Mouse (Mus musculus): ENCODE measurements around the gene Coa5. TPM values are rescaled to one million over a fixed set of nuclear protein-coding genes. Genes with fewer than 3 reads are reported as not detected.
A peak's percentile ranks its signal among the peaks of the same experiment; 100 is the strongest.

The Coa5 gene
- polyA plus RNA-seq, 1 experiment from 2014 or later, result 60.9 TPM

- Histone ChIP-seq H3K4me3 (ENCODE audit: low read depth, low read length) (no peak overlapping the region), H3K36me3 (ENCODE audit: control insufficient read depth, insufficient read depth, low read length) (peaks cover 20% of the 10 kb centered on the region; the same call in 1 of the 2 replicates), H3K27me3 (ENCODE audit: control insufficient read depth, insufficient read depth, low read depth, low read length) (no peaks in the 10 kb centered on the region), H3K4me2 (ENCODE audit: low read length) (no peak overlapping the region), H3K9ac (ENCODE audit: low read depth, low read length) (no peak overlapping the region), H3K27ac (ENCODE audit: low read length) (no peak overlapping the region), H3K9me3 (replicated peaks; ENCODE audit: control insufficient read depth, low read length, poor library complexity, severe bottlenecking) (no peaks in the 10 kb centered on the region), H3K4me1 (ENCODE audit: control insufficient read depth, insufficient read depth, low read length) (no peaks in the 10 kb centered on the region)
- ATAC-seq, result no peak
- 95% methylated on average over 16 of the region's 16 CpGs for WGBS
These were observed 13.2 kb upstream of the Coa5 start for GRCm38 (mm10) chr1:37442848-37443835.

DNA sequence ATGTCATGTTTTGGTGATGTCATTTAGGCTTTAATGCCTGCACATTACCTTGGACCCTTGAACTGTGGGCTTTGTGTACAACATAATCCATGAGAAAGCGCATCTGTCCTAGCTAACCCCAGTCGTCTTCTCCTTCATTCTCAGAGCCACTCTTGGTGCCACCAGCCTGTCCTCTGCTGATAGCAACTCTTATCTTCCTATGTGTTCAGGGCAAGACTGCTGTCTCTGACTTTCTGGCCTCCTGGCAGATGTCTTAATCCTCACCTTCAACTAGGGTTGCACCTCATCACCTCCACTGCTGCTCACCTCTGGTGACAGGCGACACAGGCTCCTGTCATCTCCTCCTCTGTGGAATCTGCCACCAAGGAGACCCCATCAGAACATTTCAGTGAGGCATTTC lies 6.5 kb upstream of the Coa5 start:
- no peak for ATAC-seq
- peaks cover 50% of the 10 kb centered on the region for H3K36me3 ChIP-seq (ENCODE audit: control insufficient read depth, insufficient read depth, low read length)

DNA sequence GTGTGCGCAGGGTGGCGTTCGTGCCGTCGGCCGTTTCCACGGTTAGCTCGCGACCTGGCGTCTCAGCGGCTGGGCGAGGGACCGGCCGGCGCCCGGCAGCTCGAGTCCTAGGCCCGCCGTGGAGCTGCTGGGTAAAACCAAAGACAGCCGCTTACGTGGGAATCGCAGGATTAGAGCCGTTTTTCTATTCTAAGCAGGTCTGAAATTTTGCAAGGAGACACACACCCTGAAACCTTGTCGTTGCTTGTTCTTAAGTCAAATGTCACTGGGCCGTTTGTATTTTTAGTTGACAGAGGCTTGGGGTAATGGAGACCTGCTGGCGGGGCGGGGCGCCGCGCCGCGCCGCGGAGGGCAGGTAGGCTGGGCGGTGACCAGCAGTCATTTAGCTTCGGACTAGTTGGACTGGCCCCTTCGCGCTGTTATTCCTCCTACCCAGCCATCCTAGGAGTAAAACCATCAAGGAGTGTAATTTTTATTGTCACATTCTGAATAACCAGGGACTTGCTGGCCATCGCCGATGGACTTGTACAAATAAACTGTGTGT lies 466 bp upstream of the Coa5 start:
- peak overlapping the region; percentile 99 for H3K4me3 ChIP-seq (ENCODE audit: low read depth, low read length)
- peaks cover 31% of the 10 kb centered on the region for H3K4me1 ChIP-seq (ENCODE audit: control insufficient read depth, insufficient read depth, low read length)
- 2% methylated on average over 40 of the region's 40 CpGs for WGBS
- no peaks in the 10 kb centered on the region for H3K27me3 ChIP-seq (ENCODE audit: control insufficient read depth, insufficient read depth, low read depth, low read length)
- H3K36me3 ChIP-seq (ENCODE audit: control insufficient read depth, insufficient read depth, low read length), result peaks cover 34% of the 10 kb centered on the region
- no peaks in the 10 kb centered on the region for H3K9me3 ChIP-seq (replicated peaks; ENCODE audit: control insufficient read depth, low read length, poor library complexity, severe bottlenecking)
- H3K27ac ChIP-seq (ENCODE audit: low read length), result peak overlapping the region; percentile 78
- peak overlapping the region; percentile 91 for H3K9ac ChIP-seq (ENCODE audit: low read depth, low read length)
- peak; percentile 12 for ATAC-seq
- H3K4me2 ChIP-seq (ENCODE audit: low read length), result peak overlapping the region; percentile 97

More for the DNA sequence above, 6.5 kb upstream of the Coa5 start:
- Histone ChIP-seq H3K9me3 (replicated peaks; ENCODE audit: control insufficient read depth, low read length, poor library complexity, severe bottlenecking) (no peaks in the 10 kb centered on the region), H3K4me2 (ENCODE audit: low read length) (no peak overlapping the region), H3K27ac (ENCODE audit: low read length) (no peak overlapping the region), H3K9ac (ENCODE audit: low read depth, low read length) (no peak overlapping the region), H3K4me3 (ENCODE audit: low read depth, low read length) (no peak overlapping the region), H3K27me3 (ENCODE audit: control insufficient read depth, insufficient read depth, low read depth, low read length) (no peaks in the 10 kb centered on the region), H3K4me1 (ENCODE audit: control insufficient read depth, insufficient read depth, low read length) (peaks cover 17% of the 10 kb centered on the region)
- WGBS, result 91% methylated on average over 3 of the region's 3 CpGs

DNA sequence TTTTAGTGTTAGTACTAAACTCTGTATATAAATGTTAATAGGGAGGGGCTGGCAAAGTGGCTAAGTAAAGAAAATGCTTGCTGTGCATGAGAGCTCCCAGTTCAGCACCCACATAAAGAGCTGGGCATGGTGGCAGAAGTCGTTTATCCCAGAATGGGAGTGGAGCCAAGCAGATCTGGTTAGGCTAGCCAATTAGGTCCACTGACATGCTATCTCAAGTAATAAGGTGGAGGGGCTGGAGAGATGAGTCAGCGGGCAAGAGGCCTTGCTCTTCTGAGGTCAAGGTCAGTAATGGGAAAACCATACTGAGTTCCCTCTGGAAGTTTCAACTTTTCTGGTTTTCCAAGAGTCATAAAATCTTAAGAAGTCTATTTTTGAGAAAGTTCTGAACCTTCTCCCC lies 992 bp downstream of the Coa5 start:
- H3K4me3 ChIP-seq (ENCODE audit: low read depth, low read length), result peak overlapping the region; percentile 99
- no peaks in the 10 kb centered on the region for H3K27me3 ChIP-seq (ENCODE audit: control insufficient read depth, insufficient read depth, low read depth, low read length)
- peaks cover 33% of the 10 kb centered on the region for H3K36me3 ChIP-seq (ENCODE audit: control insufficient read depth, insufficient read depth, low read length)
- peaks cover 31% of the 10 kb centered on the region for H3K4me1 ChIP-seq (ENCODE audit: control insufficient read depth, insufficient read depth, low read length)
- peak overlapping the region; percentile 94 for H3K4me2 ChIP-seq (ENCODE audit: low read length)
- H3K27ac ChIP-seq (ENCODE audit: low read length), result no peak overlapping the region
- no peaks in the 10 kb centered on the region; the same call in 1 of the 2 replicates for H3K9me3 ChIP-seq (replicated peaks; ENCODE audit: control insufficient read depth, low read length, poor library complexity, severe bottlenecking)
- no peak overlapping the region for H3K9ac ChIP-seq (ENCODE audit: low read depth, low read length)
- 78% methylated on average over 2 of the region's 2 CpGs for WGBS
- no peak for ATAC-seq

- H3K4me2 ChIP-seq (ENCODE audit: low read length), result no peak overlapping the region
- H3K9ac ChIP-seq (ENCODE audit: low read depth, low read length), result no peak overlapping the region
- ATAC-seq, result no peak
- no peak overlapping the region for H3K4me3 ChIP-seq (ENCODE audit: low read depth, low read length)
- 97% methylated on average over 8 of the region's 8 CpGs for WGBS
- peaks cover 23% of the 10 kb centered on the region for H3K4me1 ChIP-seq (ENCODE audit: control insufficient read depth, insufficient read depth, low read length)
- H3K27me3 ChIP-seq (ENCODE audit: control insufficient read depth, insufficient read depth, low read depth, low read length), result no peaks in the 10 kb centered on the region
- H3K9me3 ChIP-seq (replicated peaks; ENCODE audit: control insufficient read depth, low read length, poor library complexity, severe bottlenecking), result no peaks in the 10 kb centered on the region; the same call in 1 of the 2 replicates
- H3K36me3 ChIP-seq (ENCODE audit: control insufficient read depth, insufficient read depth, low read length), result peaks cover 22% of the 10 kb centered on the region
- no peak overlapping the region for H3K27ac ChIP-seq (ENCODE audit: low read length)
These were observed 2.6 kb downstream of the Coa5 start for GRCm38 (mm10) chr1:37427144-37427875.

- WGBS, result 92% methylated on average over 1 of the region's 1 CpGs
- Histone ChIP-seq H3K9me3 (replicated peaks; ENCODE audit: control insufficient read depth, low read length, poor library complexity, severe bottlenecking) (no peaks in the 10 kb centered on the region; the same call in 1 of the 2 replicates), H3K4me2 (ENCODE audit: low read length) (no peak overlapping the region), H3K4me1 (ENCODE audit: control insufficient read depth, insufficient read depth, low read length) (no peaks in the 10 kb centered on the region), H3K4me3 (ENCODE audit: low read depth, low read length) (no peak overlapping the region), H3K27me3 (ENCODE audit: control insufficient read depth, insufficient read depth, low read depth, low read length) (no peaks in the 10 kb centered on the region), H3K9ac (ENCODE audit: low read depth, low read length) (no peak overlapping the region), H3K36me3 (ENCODE audit: control insufficient read depth, insufficient read depth, low read length) (peaks cover 12% of the 10 kb centered on the region), H3K27ac (ENCODE audit: low read length) (no peak overlapping the region)
- no peak for ATAC-seq
These were observed 10.5 kb downstream of the Coa5 start for GRCm38 (mm10) chr1:37419420-37419819.

GRCm38 (mm10) chr1:37415394-37415793 lies 14.5 kb downstream of the Coa5 start:
- Histone ChIP-seq H3K27me3 (ENCODE audit: control insufficient read depth, insufficient read depth, low read depth, low read length) (no peaks in the 10 kb centered on the region), H3K4me2 (ENCODE audit: low read length) (no peak overlapping the region), H3K36me3 (ENCODE audit: control insufficient read depth, insufficient read depth, low read length) (peaks cover 9% of the 10 kb centered on the region), H3K4me1 (ENCODE audit: control insufficient read depth, insufficient read depth, low read length) (no peaks in the 10 kb centered on the region), H3K9ac (ENCODE audit: low read depth, low read length) (no peak overlapping the region), H3K4me3 (ENCODE audit: low read depth, low read length) (no peak overlapping the region), H3K27ac (ENCODE audit: low read length) (no peak overlapping the region), H3K9me3 (replicated peaks; ENCODE audit: control insufficient read depth, low read length, poor library complexity, severe bottlenecking) (no peaks in the 10 kb centered on the region)
- 96% methylated on average over 1 of the region's 1 CpGs for WGBS
- no peak for ATAC-seq

DNA sequence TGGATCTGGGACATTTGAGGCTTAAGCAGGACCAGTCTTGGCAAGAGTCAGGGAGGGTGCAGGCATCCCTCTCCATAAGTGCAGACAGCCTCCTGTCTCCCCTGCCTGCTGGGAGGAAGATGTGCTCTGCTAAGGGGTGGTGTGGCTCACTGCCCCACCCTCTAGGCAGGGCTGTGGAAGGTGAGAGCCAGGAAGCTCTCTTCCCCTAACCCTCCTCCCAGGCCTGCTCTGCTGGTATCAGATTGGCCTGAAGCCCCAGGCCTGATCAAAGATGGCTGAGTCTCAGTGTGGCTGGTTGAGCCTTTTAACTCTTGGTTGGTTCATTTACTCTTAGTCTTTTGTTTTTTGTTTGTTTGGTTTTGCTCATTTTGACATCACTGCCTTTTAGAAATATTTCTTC lies 20.3 kb downstream of the Coa5 start:
- H3K4me2 ChIP-seq (ENCODE audit: low read length), result no peak overlapping the region
- no peak overlapping the region for H3K27ac ChIP-seq (ENCODE audit: low read length)
- no peaks in the 10 kb centered on the region for H3K4me1 ChIP-seq (ENCODE audit: control insufficient read depth, insufficient read depth, low read length)
- peaks cover 4% of the 10 kb centered on the region; the same call in 1 of the 2 replicates for H3K36me3 ChIP-seq (ENCODE audit: control insufficient read depth, insufficient read depth, low read length)
- no peak overlapping the region for H3K9ac ChIP-seq (ENCODE audit: low read depth, low read length)
- no peaks in the 10 kb centered on the region for H3K9me3 ChIP-seq (replicated peaks; ENCODE audit: control insufficient read depth, low read length, poor library complexity, severe bottlenecking)
- H3K4me3 ChIP-seq (ENCODE audit: low read depth, low read length), result no peak overlapping the region
- no peak for ATAC-seq
- H3K27me3 ChIP-seq (ENCODE audit: control insufficient read depth, insufficient read depth, low read depth, low read length), result no peaks in the 10 kb centered on the region

All from midbrain, embryonic 16.5 days (tissue).